14 mouse cellular contexts compared by ENCODE assay signal in the genomic region with DNA sequence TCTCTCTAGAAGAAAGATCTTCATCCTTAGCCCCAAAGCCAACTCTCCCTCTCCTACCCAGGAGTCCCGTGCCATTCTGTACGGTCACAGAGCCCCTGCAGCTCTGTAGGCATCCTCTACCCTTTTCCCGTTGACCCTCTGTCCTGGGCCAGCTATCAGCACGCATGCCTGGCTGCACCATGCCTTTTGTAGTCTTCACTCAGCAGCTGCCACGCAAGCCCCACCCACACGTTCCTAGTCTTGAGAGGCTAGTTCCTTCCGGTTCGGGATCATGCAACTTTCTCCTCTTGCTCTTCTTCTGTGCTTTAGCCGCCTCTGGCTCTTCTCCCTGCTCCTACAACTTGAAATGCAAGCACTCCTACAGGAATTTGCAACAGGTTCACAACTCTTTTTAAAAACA.
DNase-seq lines count a peak whose midpoint lies in the region; ATAC-seq and TF ChIP-seq lines count a peak whose summit lies in the region.
"Had no signal": no experiment of that assay in that cellular context is flagged by ENCODE, and none has a peak within 500 bp of the region (broad histone marks: within the 10 kb centered on the region; RNA-seq: fewer than 3 reads in every experiment).

No protein-coding gene starts in this region.

- intact Hi-C loops in gastrocnemius, adult 2 months (cut with DNase I): no loop called here

- H3K4me3 ChIP-seq in gastrocnemius, adult 2 months: no peak overlapping the region
- no peak overlapping the region for H3K4me3 ChIP-seq in hindbrain, postnatal 0 days (ENCODE audit: low read length)
- H3K4me3 ChIP-seq: embryonic facial prominence, embryonic 10.5 days; forebrain, embryonic 13.5 days; myocyte had no signal

- 54% methylated on average over 9 of the region's 9 CpGs for WGBS in hindbrain, postnatal 0 days

- ATAC-seq in hematopoietic stem cell, adult 5-6 weeks (replicated peaks in 1 of 2; ENCODE audit: insufficient read depth in 1 of 2, low FRiP score in 2 of 2, low TSS enrichment in 1 of 2, low read depth in 1 of 2, poor library complexity in 2 of 2, severe bottlenecking in 2 of 2): peak; percentile 59 to 63; a peak in 2 of 4 replicates
- ATAC-seq in hindbrain, postnatal 0 days: no peak
- ATAC-seq: forebrain, embryonic 13.5 days had no signal

- H3K27me3 ChIP-seq in hindbrain, postnatal 0 days (ENCODE audit: insufficient read depth, low read length): no peaks in the 10 kb centered on the region
- H3K27me3 ChIP-seq: forebrain, embryonic 13.5 days had no signal

- no peaks in the 10 kb centered on the region for H3K36me3 ChIP-seq in hindbrain, postnatal 0 days (ENCODE audit: insufficient read depth, low read length)
- H3K36me3 ChIP-seq: embryonic facial prominence, embryonic 10.5 days; G1E had no signal

- no peak for TF ChIP-seq CTCF in gastrocnemius, adult 2 months (IDR thresholded peaks at IDR 0.05)
- TF ChIP-seq CTCF in hindbrain, postnatal 0 days (IDR thresholded peaks at IDR 0.05; ENCODE audit: low read depth): no peak

- DNase-seq in gastrocnemius, adult 2 months: peak; percentile 27
- DNase-seq in gastrocnemius, adult 8-10 months (ENCODE audit: low spot score in 2 of 2): no peak
- DNase-seq in spleen, postnatal 36 days (ENCODE audit: low spot score in 2 of 2): peak; percentile 16 to 18
- no peak for DNase-seq in spleen, adult 12 weeks (ENCODE audit: low spot score)
- DNase-seq in left cerebral cortex, adult 11 months (ENCODE audit: low spot score): no peak
- no peak for DNase-seq in hindbrain, postnatal 0 days (ENCODE audit: low spot score)
- no peak for DNase-seq in yolk sac, embryonic 10.5 days (ENCODE audit: low spot score)
- DNase-seq: cerebellum, adult 11 months; right cerebral cortex, adult 18-20 months had no signal

- H3K4me2 ChIP-seq in hindbrain, postnatal 0 days (ENCODE audit: low read depth, low read length): no peak overlapping the region
- H3K4me2 ChIP-seq: forebrain, embryonic 13.5 days had no signal

- H3K9ac ChIP-seq in hindbrain, postnatal 0 days (replicated peaks; ENCODE audit: low read length): no peak overlapping the region
- H3K9ac ChIP-seq: forebrain, embryonic 13.5 days had no signal

- H3K4me1 ChIP-seq in hindbrain, postnatal 0 days (ENCODE audit: insufficient read depth, low read length): no peaks in the 10 kb centered on the region
- H3K4me1 ChIP-seq: forebrain, embryonic 13.5 days had no signal

- no peaks in the 10 kb centered on the region for H3K9me3 ChIP-seq in hindbrain, postnatal 0 days (ENCODE audit: low read length)
- H3K9me3 ChIP-seq: embryonic facial prominence, embryonic 10.5 days; forebrain, embryonic 13.5 days; G1E had no signal

- no peak overlapping the region for H3K27ac ChIP-seq in gastrocnemius, adult 2 months
- no peak overlapping the region for H3K27ac ChIP-seq in hindbrain, postnatal 0 days
- H3K27ac ChIP-seq: embryonic facial prominence, embryonic 10.5 days; forebrain, embryonic 13.5 days had no signal

Comparison
In these comparisons a context has a peak if more than half of its experiments do, and no peak if none do; other contexts are left out.
1. DNase-seq: peak in gastrocnemius, adult 2 months (single experiment) and spleen, postnatal 36 days (2 of 2); none in gastrocnemius, adult 8-10 months (0 of 2), spleen, adult 12 weeks (single experiment), left cerebral cortex, adult 11 months (single experiment), hindbrain, postnatal 0 days (single experiment) and yolk sac, embryonic 10.5 days (single experiment).